Mouse (Mus musculus) cerebellum, postnatal 14 days (tissue): ENCODE data around the gene Grin3b.

Experiments
- DNase-seq, 2 experiments: peaks; one replicate each; pipeline ENCODE4 v3.0.0; 2021; ENCODE audit warnings: mixed read lengths in 2 of 2

The Grin3b gene

DNA sequence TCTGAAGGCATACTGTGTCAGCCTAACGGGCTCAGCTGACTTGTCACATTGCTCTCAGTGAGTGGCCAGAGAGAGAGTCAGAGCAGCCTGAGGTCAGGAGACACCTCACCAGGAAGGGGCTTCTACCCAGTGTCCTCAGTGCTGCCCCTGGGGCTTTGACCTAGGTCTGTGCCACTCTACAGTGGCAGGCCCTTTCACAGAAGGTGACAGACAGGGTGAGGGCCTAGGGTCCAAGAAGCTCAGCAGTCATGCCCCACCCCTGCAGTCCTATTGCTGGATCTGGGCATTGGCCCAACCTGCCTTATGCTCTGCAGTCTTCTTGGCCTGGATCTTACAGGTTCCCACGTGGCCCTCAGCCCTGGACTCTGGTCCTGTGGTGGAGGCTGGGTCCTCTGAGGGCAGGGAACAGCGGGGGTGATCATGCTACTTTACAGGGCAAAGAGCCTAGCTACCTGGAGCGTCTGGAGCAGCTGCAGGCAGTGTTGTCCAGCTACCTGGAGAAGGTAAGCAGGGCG is 3.6 kb upstream of the Grin3b start:
- peak; percentile 80 to 81 for DNase-seq

DNA sequence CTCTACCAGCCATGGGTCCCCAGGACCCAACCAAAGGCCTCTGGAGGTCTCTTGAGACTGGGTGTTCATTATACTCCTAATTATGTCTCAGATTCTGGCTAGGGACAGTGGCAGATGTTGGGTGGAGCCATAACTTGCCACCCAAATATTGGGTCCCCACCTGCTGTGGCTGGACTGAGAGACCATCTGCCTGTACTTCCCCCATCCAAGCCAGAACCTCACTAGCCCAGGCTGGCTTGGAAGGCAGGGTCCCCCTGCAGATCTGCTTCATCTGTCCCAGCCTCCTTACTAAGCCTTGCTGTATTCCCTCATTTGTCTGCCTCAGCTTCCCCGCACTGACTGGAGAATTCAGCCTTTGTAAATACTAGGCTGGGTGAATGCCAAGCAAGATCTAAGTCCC is 2.3 kb upstream of the Grin3b start:
- DNase-seq = peak; percentile 52 to 59

DNA sequence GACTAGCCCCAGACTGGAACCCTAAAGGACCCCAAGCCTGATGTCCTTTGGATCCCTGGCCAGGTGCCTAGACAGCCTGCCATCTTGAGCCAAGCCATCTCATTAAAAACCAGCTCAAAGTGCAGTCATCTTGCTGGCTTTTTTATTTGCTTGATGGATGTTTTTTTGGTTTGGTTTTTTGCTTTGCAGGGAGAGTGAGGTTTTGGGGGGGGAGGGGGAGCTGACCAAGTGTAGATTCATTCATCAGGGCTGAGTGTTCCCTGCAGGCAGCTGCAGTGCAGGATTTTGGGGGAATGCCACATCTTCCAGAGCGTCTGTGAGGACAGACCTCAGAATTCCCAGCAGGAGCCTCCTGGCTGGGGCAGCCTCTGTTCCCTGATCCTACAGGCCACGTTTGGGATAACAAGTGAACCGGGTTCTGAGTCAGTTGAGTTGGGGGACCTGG is 1.4 kb upstream of the Grin3b start:
- peak; percentile 41 to 73 for DNase-seq

DNA sequence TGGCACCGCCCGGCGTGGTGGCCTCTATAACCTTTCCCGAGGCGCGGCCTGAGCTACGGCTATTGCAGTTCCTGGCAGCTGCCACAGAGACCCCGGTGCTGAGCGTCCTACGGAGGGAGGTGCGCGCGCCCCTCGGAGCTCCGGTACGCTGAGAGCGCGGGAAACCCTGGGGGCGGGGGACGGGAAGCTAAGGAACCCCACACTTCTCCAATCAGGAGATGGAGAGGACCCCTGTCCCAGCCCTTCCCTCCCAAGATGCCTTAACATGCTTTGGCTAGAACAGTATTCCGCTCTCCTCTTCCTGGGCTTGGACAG is 625 bp downstream of the Grin3b start:
- DNase-seq = no peak

DNA sequence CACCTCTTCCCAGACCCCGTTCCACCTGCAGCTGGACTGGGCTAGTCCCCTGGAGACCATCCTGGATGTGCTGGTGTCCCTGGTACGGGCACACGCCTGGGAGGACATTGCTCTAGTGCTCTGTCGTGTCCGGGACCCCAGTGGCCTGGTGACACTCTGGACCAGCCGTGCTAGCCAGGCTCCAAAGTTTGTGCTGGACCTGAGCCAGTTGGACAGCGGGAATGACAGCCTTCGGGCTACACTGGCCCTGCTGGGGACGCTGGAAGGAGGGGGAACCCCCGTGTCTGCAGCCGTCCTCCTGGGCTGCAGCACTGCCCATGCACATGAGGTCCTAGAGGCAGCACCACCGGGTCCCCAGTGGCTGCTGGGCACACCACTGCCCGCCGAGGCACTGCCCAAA is 2.3 kb downstream of the Grin3b start:
- no peak for DNase-seq

DNA sequence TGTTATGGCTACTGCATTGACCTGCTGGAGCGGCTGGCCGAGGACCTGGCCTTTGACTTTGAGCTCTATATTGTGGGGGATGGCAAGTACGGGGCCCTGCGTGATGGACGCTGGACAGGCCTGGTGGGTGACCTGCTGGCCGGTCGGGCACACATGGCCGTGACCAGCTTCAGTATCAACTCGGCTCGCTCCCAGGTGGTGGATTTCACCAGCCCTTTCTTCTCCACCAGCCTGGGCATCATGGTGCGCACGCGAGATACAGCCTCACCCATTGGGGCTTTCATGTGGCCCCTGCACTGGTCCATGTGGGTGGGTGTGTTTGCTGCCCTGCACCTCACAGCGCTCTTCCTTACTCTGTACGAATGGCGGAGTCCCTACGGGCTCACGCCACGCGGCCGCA is 3.6 kb downstream of the Grin3b start:
- DNase-seq = no peak

DNA sequence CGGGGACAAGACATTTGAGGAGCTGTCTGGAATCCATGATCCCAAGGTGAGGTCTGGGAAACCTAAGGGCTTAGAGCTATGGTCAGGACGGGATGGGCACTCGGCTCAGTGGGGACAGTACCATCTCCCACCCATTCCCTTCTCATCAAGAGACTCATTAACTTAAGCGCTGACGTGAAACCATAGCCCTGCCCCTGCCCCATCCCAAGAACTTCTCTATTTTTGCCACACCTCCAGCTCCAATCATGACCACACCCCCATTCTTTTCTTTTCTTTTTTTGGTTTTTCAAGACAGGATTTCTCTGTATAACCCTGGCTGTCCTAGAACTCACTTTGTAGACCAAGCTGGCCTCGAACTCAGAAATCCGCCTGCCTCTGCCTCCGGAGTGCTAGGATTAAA is 4.2 kb downstream of the Grin3b start:
- no peak for DNase-seq

DNA sequence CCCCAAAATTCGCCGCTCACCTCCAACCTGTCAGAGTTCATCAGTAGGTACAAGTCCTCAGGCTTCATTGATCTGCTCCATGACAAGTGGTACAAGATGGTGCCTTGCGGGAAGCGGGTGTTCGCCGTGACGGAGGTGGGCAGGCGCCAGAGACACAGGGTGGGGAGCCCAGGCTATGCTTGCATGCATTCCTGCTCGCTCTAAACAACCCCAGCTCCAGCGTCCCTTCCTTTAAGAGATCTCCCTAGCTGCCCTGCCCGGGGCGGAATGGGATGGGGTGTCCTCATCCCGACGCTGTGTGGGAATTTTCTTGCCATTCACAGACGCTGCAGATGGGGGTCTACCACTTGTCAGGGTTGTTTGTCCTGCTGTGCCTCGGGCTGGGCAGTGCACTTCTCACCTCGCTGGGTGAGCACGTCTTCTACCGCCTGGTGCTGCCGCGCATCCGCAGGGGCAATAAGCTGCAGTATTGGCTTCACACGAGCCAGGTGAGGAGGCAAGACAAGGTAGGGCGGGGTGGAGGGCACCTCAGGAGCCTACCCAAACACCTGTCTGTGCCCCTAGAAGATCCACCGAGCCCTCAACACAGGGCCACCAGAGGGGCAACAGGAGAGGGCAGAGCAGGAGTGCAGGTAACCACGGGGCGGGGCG is 5.7 kb downstream of the Grin3b start:
- no peak for DNase-seq

DNA sequence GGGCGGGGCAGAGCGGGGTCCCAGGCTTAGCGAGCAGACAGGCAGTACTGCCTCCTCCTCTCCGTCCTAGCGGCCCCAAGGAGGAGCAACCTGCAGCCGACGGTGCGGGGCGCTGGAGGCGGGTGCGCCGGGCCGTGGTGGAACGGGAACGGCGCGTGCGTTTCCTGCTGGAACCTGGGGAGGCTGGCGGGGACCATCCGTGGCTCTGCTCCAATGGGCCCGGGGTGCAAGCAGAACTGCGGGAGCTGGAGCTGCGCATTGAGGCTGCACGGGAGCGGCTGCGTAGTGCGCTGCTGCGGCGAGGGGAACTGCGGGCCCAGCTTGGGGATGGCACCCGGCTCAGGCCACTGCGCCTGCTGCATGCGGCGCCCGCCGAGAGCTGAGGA is 6.2 kb downstream of the Grin3b start:
- no peak for DNase-seq

DNA sequence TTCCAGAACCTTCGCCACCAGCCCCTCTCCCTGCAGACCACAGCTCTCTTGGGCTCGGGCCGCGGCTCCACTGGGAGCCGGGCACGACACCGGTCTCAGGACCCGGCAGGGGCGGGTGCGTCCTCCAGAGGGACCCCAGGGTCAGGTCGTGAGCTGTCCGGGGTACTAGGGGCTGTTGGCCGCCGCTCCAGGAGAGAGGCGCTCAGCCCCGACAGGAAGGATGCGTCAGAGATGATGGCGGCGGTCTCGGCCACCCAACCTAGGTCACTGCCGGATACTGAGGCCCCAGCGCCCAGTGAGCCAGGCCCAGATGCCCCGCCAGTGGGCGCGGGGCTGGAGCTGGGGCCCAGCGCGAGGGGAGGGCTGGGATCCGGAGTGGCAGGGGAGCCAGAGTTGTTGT is 6.8 kb downstream of the Grin3b start:
- no peak for DNase-seq

DNA sequence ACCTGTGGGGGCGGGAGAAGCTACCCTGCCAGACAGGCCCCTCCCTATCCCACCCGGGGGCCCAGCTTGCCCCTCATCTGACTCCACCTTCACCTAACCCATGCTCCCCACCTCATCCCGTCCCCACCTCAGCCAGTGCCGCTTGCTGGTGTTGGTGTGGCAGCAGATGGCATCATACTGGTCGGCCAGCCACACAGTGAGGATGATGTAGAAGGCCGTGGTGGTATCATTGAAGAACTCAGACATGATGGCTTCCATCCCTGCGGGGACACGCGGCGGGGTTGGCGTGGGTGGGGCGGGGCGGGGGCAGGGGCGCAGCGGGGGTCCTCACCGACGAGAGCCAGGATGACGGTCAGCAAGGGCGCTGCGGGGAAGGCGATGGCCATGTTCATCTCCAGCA is 7.5 kb downstream of the Grin3b start:
- DNase-seq = no peak

DNA sequence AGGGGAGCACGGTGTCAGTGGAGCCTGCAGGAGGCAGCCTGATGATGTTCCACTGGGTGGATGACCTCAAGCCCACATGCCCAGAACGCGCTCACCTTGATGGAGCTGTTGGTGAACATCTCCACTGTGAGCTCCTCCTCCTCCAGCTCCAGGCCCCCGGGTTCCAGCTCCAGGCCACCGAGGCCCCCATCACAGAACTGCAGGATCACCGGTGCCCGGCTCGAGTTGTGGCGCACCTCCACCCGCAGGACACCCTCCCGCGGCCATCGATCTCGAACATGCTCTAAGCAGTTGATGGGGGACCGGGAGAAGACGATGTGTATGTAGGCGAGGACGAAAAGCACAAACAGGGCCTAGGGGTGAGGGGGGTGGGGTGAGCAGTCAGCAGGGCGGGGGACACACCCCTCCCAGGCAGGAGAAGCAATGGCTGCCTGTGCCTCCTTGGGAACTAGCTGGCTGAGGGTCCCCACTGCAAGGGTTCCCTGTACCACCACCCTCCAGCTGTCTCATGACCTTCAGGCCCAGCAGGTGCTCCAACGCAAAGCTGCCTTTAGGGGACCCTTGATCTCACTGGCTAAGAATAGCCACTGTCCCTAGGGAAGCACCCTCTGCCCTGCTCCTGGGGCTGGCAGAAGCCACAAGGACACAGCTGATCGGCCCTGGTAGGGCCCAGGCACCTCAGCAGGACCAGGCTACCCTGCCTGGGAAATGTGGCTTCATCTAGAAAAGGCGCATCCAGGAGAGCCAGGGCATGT is 9.1 kb downstream of the Grin3b start:
- DNase-seq = no peak

DNA sequence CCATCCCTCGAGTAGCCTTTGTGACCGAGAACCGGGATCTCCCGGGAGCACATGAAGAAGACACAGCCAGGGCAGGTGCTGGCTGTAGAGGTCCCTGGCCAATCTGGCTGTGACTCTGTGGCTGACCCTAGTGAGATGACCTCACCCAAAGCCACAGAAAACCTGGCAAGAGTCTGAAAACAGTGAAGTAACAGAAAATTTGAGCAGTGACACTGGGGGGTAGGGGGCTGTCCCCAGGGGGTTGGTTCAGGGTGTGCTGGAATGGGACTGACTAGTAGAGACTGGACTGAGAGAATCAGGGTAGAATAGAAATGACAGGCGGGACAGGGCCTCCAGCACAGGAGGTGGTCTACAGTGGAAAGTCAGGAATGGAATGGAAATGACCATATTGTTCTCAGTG is 12.7 kb downstream of the Grin3b start:
- DNase-seq = no peak

DNA sequence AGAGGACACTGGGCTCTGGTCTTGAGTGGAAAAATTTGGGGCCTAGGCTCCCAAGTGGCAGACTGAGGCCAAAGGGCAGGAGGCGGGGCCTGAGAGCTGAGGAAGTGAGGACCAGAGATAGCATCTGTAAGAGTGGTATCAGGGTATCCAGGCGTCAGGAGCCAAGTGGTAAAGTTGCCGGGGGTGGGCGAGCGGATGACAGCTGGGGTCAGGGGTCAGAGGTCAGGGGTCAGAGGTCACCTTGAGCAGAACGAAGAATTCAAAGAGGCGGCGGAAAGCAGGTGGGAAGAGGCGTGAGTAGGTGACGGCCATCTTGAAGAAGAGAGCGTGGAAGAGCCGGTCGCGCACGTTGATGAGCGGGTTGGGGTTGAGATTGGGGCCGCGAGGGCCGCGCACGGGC is 13.2 kb downstream of the Grin3b start:
- peak; percentile 76 to 88 for DNase-seq

DNA sequence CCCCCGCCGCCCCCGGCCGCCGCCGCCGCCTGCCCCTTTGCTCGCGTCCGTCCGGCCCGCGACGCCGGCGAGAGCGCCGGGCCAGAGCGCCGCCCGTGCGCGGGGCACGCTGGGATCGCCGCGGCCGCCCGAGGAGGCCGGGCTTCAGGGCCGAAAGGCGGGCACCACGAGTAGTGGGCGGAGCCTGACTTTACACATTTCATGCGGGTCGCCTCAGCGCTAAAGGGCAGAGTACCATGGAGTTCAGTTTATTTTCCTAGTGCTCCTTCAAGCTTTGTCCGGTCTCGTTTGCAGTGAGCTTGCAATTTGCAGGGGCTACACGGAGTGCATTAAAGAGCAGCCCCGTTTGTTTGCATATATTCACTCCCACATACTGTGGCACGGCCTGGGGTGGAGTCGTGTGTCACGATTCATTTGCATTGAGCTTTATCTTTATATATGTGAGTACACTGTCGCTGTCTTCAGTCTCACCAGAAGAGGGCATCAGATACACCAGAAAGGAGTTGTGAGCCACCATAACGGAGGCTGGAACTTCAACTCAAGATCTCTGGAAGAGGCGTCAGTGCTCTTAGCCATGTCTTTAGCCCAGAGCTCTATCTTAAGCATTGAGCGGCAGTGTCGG is 13.8 kb downstream of the Grin3b start, which contains the start of gene Tmem259:
TSS of gene Tmem259 (minus strand) at position 136 of the 622 bp plus-strand sequence.
- peak; percentile 86 to 90 for DNase-seq

DNA sequence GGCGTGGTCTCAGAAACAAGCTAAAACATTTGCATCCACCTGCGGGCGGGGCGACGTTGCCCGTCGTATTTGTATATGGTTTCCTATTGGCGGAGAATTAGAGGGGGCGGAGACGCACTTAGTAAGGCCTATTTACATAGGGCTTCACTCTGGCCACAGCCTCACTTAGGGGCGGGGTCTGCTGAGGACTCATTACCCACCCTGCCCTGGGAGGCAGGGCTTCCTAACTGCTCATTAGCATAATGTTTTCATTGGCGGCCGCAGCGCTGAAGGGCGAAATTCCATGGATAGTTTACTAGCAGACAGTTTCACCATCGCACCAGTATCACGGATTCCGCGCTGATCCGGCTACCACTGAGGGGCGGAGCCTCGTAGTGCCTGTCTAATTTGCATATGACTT is 14.4 kb downstream of the Grin3b start:
- DNase-seq = peak; percentile 95

DNA sequence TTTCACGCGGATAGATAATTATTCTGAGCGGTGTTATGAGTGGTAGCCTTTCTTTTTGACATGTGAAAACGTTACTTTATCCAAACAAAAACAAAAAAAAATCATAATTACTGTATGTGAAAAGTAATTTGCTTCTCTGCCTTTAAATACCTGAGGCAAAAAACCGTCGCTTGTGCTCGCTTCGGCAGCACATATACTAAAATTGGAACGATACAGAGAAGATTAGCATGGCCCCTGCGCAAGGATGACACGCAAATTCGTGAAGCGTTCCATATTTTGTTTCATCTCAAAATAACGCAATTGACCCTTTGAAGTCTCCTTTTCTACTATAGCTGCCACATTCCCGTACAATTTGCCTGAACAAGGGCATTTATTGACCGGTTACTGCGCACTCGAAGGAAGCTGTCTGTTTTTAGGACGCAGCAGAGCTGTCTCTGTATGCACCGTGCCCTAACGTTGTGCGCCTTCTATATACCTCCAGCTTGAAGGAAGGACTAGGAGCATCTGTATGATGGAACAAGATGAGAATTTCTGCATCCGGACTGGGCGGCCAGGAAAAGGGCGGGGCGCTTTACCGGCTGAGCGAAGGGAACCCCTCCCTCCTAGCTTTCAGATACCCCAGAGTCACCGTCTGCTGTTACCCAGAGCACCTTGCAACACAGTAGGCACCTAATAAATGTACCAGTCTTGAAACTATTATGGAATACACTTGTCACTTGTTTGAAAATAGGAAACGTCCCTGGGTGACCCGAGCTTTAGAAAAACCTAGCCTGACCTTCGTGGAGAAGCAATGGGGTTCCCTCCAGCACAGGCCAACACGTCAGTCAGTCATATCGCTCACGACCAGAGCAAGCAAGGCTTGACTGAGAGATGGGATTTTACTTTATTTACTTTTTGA is 15.1 kb downstream of the Grin3b start:
- peak; percentile 81 for DNase-seq

DNA sequence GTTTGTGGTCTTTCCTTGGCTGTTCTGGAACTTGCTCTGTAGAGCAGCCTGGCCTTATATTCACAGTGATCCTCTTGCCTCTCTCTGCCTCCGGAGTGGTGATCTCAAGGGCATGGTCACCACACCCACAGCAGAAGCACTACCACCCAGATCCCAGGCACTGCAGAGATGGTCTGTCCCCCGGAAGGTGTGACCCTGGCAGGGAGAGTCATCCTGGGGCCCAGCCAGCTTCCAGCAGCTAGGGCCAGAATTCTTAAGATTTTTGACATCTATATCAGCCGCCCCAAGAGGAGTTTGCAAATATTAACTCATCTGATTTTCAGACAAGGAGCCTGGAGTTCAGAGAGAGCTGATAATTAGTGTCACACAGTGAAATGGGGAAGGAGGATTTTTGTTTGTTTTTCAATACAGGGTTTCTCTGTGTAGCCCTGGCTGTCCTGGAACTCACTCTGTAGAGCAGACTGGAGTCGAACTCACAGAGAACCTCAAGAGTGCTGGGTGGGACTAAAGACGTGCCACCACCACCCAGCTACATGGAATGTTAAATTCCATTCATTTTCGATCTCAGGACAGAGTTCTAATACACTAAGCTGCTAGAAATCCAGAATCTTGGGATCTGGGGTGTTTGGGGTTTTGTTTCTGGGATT is 15.8 kb downstream of the Grin3b start:
- DNase-seq = peak; percentile 49 to 64

DNA sequence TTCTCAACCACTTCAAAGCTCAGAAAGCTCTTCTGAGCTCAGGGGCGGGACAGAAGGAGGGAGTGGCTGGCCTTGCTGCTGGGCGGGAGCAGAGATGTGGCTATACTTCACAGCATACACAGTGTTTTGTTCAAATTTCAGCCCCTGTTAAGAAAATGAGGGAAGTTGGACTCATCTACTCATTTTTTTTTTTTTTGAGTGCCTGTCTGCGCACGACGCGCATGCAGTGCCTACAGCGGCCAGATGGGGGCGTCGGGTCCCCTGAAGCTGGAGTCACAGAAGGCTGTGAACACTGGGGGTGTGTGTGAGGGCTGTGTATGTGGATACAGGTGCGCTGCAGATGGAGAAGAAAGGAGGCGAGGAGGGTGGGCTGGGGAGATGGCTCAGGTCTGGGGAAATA is 16.4 kb downstream of the Grin3b start:
- DNase-seq = peak; percentile 93 to 98

DNA sequence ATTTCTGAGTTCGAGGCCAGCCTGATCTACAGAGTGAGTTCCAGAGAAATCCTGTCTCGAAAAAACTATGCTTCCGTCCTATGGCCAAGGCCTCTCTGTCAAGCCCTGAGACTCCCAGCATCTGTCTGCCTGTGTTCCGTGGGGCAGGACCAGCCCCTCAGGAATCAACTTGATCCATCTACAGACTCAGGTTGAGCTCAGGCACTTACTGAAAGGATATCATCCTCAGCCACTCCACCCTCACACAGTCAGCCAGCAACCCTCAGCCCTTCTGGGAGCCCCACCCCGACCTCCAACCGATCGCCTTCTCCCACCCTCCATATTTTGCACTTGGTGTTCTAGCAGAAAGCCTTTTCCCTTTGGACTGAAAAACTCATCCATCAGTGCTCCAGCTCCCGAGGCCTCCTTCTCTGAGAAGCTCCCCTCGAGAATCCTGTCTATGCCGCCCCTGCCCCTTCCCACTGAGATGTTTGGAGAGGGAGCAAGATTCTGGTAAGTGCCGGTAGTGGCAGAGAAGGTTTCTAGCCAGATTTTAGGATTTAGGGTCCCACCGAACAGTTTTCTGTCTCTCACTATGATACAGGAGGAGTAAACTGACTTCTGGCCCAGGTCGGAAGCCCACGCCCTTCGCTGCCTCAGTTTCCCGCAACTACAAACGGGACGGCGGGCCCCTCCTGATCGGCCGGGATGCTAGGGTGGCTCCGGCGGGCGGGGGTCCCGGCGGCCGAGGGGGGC is 17.4 kb downstream of the Grin3b start:
- no peak for DNase-seq

DNA sequence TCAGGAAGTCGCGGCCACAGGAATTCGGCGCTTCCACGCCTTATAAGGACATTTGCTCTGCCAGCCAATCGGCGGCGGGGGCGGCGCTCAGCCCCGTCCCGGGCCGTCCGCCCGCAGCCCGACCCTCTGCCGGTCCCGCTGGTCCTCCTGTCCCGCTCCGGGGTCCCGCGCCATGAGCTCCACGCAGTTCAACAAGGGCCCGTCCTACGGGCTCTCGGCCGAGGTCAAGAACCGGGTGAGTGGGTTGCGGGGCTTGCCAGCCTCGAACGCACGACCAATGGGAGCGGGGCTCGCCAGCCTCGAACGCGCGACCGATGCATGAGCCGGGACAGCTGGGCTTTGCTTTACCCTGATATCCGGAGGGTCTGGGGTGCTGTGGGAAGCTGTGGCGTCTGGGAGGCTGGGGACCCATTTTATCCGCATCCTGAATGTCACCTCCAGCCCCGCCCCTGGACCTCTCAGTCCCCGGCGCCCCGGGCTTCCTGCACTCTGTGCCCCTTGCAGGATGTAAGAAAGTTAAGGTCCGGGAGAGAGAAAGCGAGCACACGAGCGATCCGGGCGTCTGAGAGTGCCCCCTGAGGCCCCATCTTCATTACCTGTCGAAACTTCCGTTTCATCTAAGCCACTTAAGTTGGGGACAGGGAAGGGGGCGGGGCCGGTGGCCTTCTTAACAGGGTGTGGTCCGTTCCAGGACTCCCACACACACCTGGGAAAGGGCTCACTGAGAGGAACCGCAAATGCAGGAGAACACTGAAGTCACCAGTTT is 18.2 kb downstream of the Grin3b start, which contains the start of gene Cnn2:
TSS of gene Cnn2 (plus strand) at position 79 of the 766 bp plus-strand sequence.
- no peak for DNase-seq
